Mouse (Mus musculus): ENCODE data around the gene Gga1.
A peak's percentile ranks its signal among the peaks of the same experiment; 100 is the strongest.

Gga1 gene

DNA sequence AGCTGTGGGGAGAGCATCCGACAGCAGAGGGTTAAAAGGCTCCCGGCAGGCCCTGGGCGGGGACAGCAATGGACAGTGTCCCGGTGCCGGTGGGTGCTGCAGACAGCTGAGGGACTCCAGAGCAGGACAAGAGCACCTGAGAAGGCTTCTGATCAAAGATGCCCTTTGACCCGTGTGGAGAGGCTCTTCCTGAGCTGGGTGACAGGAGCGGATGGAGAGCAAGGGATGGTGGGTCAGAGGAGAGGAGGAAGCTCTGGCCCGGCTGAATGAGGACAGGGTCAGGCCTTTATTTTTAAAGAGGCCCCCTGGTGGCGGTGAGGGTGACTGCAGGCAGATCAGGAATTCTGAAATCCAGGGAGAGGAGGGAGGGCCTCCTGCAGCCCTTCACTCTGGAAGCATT lies 65.7 kb downstream of the Gga1 start:
- DNase-seq = peak; percentile 38 to 69
